Mouse (Mus musculus) T-helper 2 cell (primary cell): Measurements from ENCODE around the gene Cdc42ep3.

Experiments
- in situ Hi-C: fragments of 300-600 bp; cut with MboI, MseI; formaldehyde crosslinking; loops from one replicate; pipeline ENCODE4 v1.15.1; 2025; ENCODE audit warnings: high pct_unique_total_duplicates

The Cdc42ep3 gene

GRCm38 (mm10) chr17:79345001-79345709, 9.7 kb downstream of the Cdc42ep3 start:
- in situ Hi-C loops: loop anchor here (10.0 kb wide), 1 partner anchor 480 kb away; no protein-coding TSS in a partner anchor

GRCm38 (mm10) chr17:79343334-79343946, 11.5 kb downstream of the Cdc42ep3 start:
- in situ Hi-C loops: loop anchor here (10.0 kb wide), 1 partner anchor 479 kb away; no protein-coding TSS in a partner anchor

GRCm38 (mm10) chr17:79342639-79343333, 12.1 kb downstream of the Cdc42ep3 start:
- in situ Hi-C loops: loop anchor here (10.0 kb wide), 1 partner anchor 478 kb away; no protein-coding TSS in a partner anchor

- in situ Hi-C loops: loop anchor here (10.0 kb wide), 1 partner anchor 477 kb away; no protein-coding TSS in a partner anchor
Observed at GRCm38 (mm10) chr17:79341946-79342470, 12.9 kb downstream of the Cdc42ep3 start.

GRCm38 (mm10) chr17:79337494-79337893, 17.4 kb downstream of the Cdc42ep3 start:
- in situ Hi-C loops: no loop called here

GRCm38 (mm10) chr17:79334701-79335100, 20.2 kb downstream of the Cdc42ep3 start:
- in situ Hi-C loops: no loop called here

GRCm38 (mm10) chr17:79333650-79334049, 21.2 kb downstream of the Cdc42ep3 start:
- in situ Hi-C loops: no loop called here

- in situ Hi-C loops: no loop called here
Observed at GRCm38 (mm10) chr17:79332864-79333263, 22.0 kb downstream of the Cdc42ep3 start.

GRCm38 (mm10) chr17:79330397-79330796, 24.5 kb downstream of the Cdc42ep3 start:
- in situ Hi-C loops: no loop called here

GRCm38 (mm10) chr17:79326868-79327376, 28.0 kb downstream of the Cdc42ep3 start:
- in situ Hi-C loops: no loop called here

GRCm38 (mm10) chr17:79317085-79317751, 37.7 kb downstream of the Cdc42ep3 start:
- in situ Hi-C loops: no loop called here

- in situ Hi-C loops: no loop called here
Observed at GRCm38 (mm10) chr17:79315415-79316094, 39.3 kb downstream of the Cdc42ep3 start.

- in situ Hi-C loops: no loop called here
Observed at GRCm38 (mm10) chr17:79310465-79310864, 44.4 kb downstream of the Cdc42ep3 start.

- in situ Hi-C loops: no loop called here
Observed at GRCm38 (mm10) chr17:79309506-79309905, 45.4 kb downstream of the Cdc42ep3 start.

- in situ Hi-C loops: no loop called here
Observed at GRCm38 (mm10) chr17:79305644-79306043, 49.2 kb downstream of the Cdc42ep3 start.

- in situ Hi-C loops: loop anchor here (5.0 kb wide), 1 partner anchor 48 kb away; no protein-coding TSS in a partner anchor
Observed at GRCm38 (mm10) chr17:79303744-79304497, 51.0 kb downstream of the Cdc42ep3 start.

GRCm38 (mm10) chr17:79303238-79303637, 51.7 kb downstream of the Cdc42ep3 start:
- in situ Hi-C loops: loop anchor here (5.0 kb wide), 1 partner anchor 49 kb away; no protein-coding TSS in a partner anchor

- in situ Hi-C loops: loop anchor here (5.0 kb wide), 1 partner anchor 52 kb away; no protein-coding TSS in a partner anchor
Observed at GRCm38 (mm10) chr17:79299925-79300324, 55.0 kb downstream of the Cdc42ep3 start.

GRCm38 (mm10) chr17:79298968-79299367, 55.9 kb downstream of the Cdc42ep3 start:
- in situ Hi-C loops: no loop called here

GRCm38 (mm10) chr17:79295926-79296325, 59.0 kb downstream of the Cdc42ep3 start:
- in situ Hi-C loops: no loop called here
